Mouse (Mus musculus) thymus, adult 2 months (tissue): Measurements from ENCODE around the gene Arhgap31. TPM values are rescaled to one million over a fixed set of nuclear protein-coding genes. Genes with fewer than 3 reads are reported as not detected.
A peak's percentile ranks its signal among the peaks of the same experiment; 100 is the strongest.

Source experiments
- DNase-seq: peaks from one replicate; pipeline ENCODE4 v3.0.0; 2021
- H3K27ac ChIP-seq: fragments of 200-500 bp; 2 replicates; pipeline ENCODE4 v1.5.1; 2012; ENCODE audit warnings: low read length, control low read depth; ENCODE audit not compliant: control insufficient read depth, insufficient read depth
- H3K27me3 ChIP-seq: fragments of 200-500 bp; 2 replicates; pipeline ENCODE4 v1.6.1; 2012; ENCODE audit warnings: mild to moderate bottlenecking, low read length, moderate library complexity, mixed read lengths; ENCODE audit not compliant: control insufficient read depth, insufficient read depth
- H3K36me3 ChIP-seq: fragments of 200-500 bp; 2 replicates; pipeline ENCODE4 v1.6.1; 2012; ENCODE audit warnings: mild to moderate bottlenecking, low read length, moderate library complexity; ENCODE audit not compliant: control insufficient read depth, insufficient read depth
- H3K4me1 ChIP-seq: fragments of 200-500 bp; replicated peaks from 2 replicates; pipeline ENCODE4 v1.6.1; 2012; ENCODE audit warnings: low read length; ENCODE audit not compliant: control insufficient read depth, insufficient read depth
- H3K4me3 ChIP-seq: fragments of 200-500 bp; 2 replicates; pipeline ENCODE4 v1.5.1; 2012; ENCODE audit warnings: mild to moderate bottlenecking, low read length, control low read depth, moderate library complexity; ENCODE audit not compliant: control insufficient read depth, insufficient read depth
- CTCF ChIP-seq: fragments of 200-500 bp; IDR thresholded peaks from 2 replicates; pipeline ENCODE4 v1.5.1; 2012; ENCODE audit warnings: mild to moderate bottlenecking, control low read depth, low read length, moderate library complexity, borderline replicate concordance; ENCODE audit not compliant: control insufficient read depth, poor library complexity, insufficient read depth; ENCODE audit errors: extremely low read depth
- POLR2A ChIP-seq: fragments of 200-500 bp; IDR thresholded peaks from 2 replicates; pipeline ENCODE4 v1.6.1; 2012; ENCODE audit warnings: mild to moderate bottlenecking, low read length, control low read depth, moderate library complexity; ENCODE audit not compliant: control insufficient read depth, poor library complexity, insufficient read depth; ENCODE audit errors: extremely low read depth
- WGBS: fragments of 180-500 bp; shearing (Covaris S2); methylation state at CpG from one replicate; pipeline ENCODE4 v1.1.7; 2018; 5-methylcytosine and 5-hydroxymethylcytosine counted together
- polyA plus RNA-seq: library from polyadenylated mRNA; depleted of rRNA; stranded (reverse); fragments of >200 nt; gene quantifications from 2 replicates; pipeline ENCODE4 v1.2.3, GENCODE M21; 2012

Arhgap31 gene
- polyA plus RNA-seq, 1 experiment: 10.2 TPM

DNA sequence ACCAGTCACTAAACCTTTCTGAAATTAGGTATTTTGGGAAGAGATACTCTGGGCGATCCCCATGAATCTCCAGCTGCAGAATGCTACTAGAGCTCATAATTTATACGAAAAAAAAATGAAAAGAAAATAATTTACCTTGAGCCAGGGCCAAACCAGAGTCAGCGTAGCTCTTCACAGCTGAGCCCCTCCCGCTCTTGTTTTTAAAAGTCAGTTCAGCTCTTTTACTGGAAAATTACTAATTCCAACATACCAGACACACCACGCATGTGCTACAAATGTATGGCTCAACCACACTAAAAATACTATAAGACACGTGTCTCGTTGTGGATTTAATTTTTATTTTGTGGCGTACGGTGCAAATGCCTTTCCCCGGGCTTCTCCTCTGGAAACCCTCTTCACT, 50.5 kb downstream of the Arhgap31 start:
- no peak for DNase-seq
- no peak overlapping the region for H3K27ac ChIP-seq
- no peak overlapping the region for H3K4me3 ChIP-seq
- no peaks in the 10 kb centered on the region for H3K4me1 ChIP-seq
- no peaks in the 10 kb centered on the region for H3K36me3 ChIP-seq
- TF ChIP-seq CTCF (no peak), POLR2A (no peak)
- no peaks in the 10 kb centered on the region for H3K27me3 ChIP-seq
- 97% methylated on average over 10 of the region's 10 CpGs for WGBS

DNA sequence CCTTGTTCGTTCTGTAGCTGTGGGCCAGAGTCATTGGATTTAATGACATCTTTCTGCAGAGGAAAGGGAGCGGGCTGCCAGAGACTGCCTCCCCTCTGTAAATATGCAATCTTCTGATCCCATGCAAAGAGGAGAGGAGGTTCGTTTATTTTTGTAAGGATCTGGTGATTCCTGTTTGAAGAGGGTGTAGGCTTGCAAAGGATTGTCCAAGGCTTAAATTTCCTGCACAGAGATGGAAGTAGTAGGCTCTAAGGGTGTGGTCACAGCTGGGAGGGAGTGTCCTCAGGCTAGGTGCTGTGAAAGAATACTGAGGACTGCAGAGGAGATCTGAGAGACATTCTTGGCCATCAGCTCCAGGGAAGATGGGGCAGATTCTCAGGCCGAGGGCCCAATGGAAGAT, 58.8 kb downstream of the Arhgap31 start:
- Histone ChIP-seq H3K27ac (no peak overlapping the region), H3K4me3 (no peak overlapping the region), H3K36me3 (no peaks in the 10 kb centered on the region), H3K4me1 (peaks cover 18% of the 10 kb centered on the region), H3K27me3 (no peaks in the 10 kb centered on the region)
- DNase-seq: no peak
- TF ChIP-seq POLR2A (no peak), CTCF (no peak)
- 90% methylated on average over 4 of the region's 4 CpGs for WGBS

GRCm38 (mm10) chr16:38653390-38653871, 59.6 kb downstream of the Arhgap31 start:
- peak; percentile 57 for DNase-seq

GRCm38 (mm10) chr16:38652653-38653052, 60.4 kb downstream of the Arhgap31 start:
- Histone ChIP-seq H3K4me3 (no peak overlapping the region), H3K27ac (no peak overlapping the region), H3K36me3 (no peaks in the 10 kb centered on the region), H3K4me1 (peaks cover 18% of the 10 kb centered on the region), H3K27me3 (no peaks in the 10 kb centered on the region)
- no peak for TF ChIP-seq CTCF
- no peak for TF ChIP-seq POLR2A
- 89% methylated on average over 5 of the region's 5 CpGs for WGBS
- no peak for DNase-seq

More at GRCm38 (mm10) chr16:38653390-38653871, 59.6 kb downstream of the Arhgap31 start:
- peaks cover 18% of the 10 kb centered on the region for H3K4me1 ChIP-seq
- no peaks in the 10 kb centered on the region for H3K36me3 ChIP-seq
- no peak overlapping the region for H3K4me3 ChIP-seq
- H3K27me3 ChIP-seq: no peaks in the 10 kb centered on the region
- no peak overlapping the region for H3K27ac ChIP-seq
- WGBS: 7% methylated on average over 10 of the region's 10 CpGs
- TF ChIP-seq POLR2A (no peak), CTCF (no peak)

DNA sequence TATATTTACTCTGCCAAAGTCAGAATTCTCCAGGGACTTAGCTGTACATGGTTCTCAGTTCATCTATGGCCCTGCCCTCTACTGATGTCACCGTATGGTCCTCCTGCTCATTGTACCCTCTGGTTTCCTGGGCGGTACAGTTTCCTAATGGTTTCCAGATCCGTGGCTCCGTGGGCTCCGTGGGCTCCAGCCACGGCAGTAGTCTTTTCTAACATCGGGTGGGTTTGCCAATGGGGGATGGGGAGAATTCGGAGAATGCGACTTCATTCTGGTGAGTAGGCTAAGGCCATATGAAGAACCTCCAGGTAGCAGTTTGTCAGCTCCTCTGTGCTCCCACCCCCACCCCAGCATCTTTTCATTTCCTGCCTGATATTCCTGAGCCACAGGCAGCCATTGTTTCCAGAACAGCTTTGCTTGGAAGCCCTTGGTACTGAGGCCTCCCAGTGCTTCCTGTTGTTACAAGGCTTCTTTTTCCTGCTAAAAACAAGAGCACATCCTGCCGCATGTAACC, 61.3 kb downstream of the Arhgap31 start:
- 77% methylated on average over 10 of the region's 10 CpGs for WGBS
- Histone ChIP-seq H3K27me3 (no peaks in the 10 kb centered on the region), H3K4me1 (peaks cover 18% of the 10 kb centered on the region), H3K36me3 (no peaks in the 10 kb centered on the region), H3K27ac (no peak overlapping the region; the same call in 1 of the 2 replicates), H3K4me3 (no peak overlapping the region)
- TF ChIP-seq CTCF (no peak), POLR2A (no peak)
- DNase-seq: no peak

GRCm38 (mm10) chr16:38651306-38651705, 61.8 kb downstream of the Arhgap31 start:
- no peak for DNase-seq
- H3K36me3 ChIP-seq: no peaks in the 10 kb centered on the region
- H3K27me3 ChIP-seq: no peaks in the 10 kb centered on the region
- H3K4me1 ChIP-seq: peaks cover 18% of the 10 kb centered on the region
- 96% methylated on average over 12 of the region's 12 CpGs for WGBS
- H3K27ac ChIP-seq: no peak overlapping the region
- H3K4me3 ChIP-seq: no peak overlapping the region
- TF ChIP-seq POLR2A (no peak), CTCF (no peak)

- H3K4me1 ChIP-seq: peaks cover 18% of the 10 kb centered on the region
- H3K27ac ChIP-seq: no peak overlapping the region
- WGBS: 94% methylated on average over 11 of the region's 11 CpGs
- DNase-seq: no peak
- no peaks in the 10 kb centered on the region for H3K36me3 ChIP-seq
- no peak overlapping the region for H3K4me3 ChIP-seq
- TF ChIP-seq CTCF: no peak
- no peak for TF ChIP-seq POLR2A
- H3K27me3 ChIP-seq: no peaks in the 10 kb centered on the region
Observed at GRCm38 (mm10) chr16:38649431-38649827, 63.6 kb downstream of the Arhgap31 start.
